Mouse (Mus musculus): ENCODE data around the gene Mga.

Gene Mga

GRCm38 (mm10) chr2:119987441-119987840 lies 90.4 kb downstream of the Mga start:
- DNase-seq (ENCODE audit: low read depth, low spot score): no peak

- DNase-seq (ENCODE audit: low read depth, low spot score): no peak
Measured at GRCm38 (mm10) chr2:119988952-119989351, 91.9 kb downstream of the Mga start.

- DNase-seq (ENCODE audit: low read depth, low spot score): no peak
Measured at GRCm38 (mm10) chr2:119990881-119991280, 93.9 kb downstream of the Mga start.

DNA sequence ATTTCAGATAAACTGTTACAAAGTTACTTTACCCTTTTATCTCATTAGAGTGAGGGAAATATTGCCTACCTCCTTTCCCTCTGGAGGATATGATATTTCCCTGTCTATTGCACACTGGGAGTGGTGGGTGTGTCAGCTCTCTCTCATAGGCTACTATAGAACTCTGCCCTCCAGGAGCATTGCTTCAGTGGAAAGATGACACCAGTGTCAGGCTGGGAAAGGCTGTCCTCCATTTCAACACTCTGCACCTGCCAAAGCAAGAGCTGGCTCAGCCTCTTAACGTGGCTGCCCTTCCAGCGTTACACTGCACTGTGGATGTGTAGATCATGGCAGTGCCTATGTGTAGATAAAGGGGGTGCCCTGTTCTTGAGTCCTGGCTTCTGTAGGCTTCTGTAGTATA lies 95.3 kb downstream of the Mga start:
- no peak for DNase-seq (ENCODE audit: low read depth, low spot score)

- peak; percentile 23 for DNase-seq (ENCODE audit: low read depth, low spot score)
Measured at GRCm38 (mm10) chr2:119993515-119993914, 96.5 kb downstream of the Mga start.

- no peak for DNase-seq (ENCODE audit: low read depth, low spot score)
Measured at GRCm38 (mm10) chr2:119994839-119995238, 97.8 kb downstream of the Mga start.

- no peak for DNase-seq (ENCODE audit: low read depth, low spot score)
Measured at GRCm38 (mm10) chr2:119995391-119996281, 98.6 kb downstream of the Mga start.

- DNase-seq (ENCODE audit: low read depth, low spot score): no peak
Measured at GRCm38 (mm10) chr2:119997354-119997753, 100.3 kb downstream of the Mga start.

DNA sequence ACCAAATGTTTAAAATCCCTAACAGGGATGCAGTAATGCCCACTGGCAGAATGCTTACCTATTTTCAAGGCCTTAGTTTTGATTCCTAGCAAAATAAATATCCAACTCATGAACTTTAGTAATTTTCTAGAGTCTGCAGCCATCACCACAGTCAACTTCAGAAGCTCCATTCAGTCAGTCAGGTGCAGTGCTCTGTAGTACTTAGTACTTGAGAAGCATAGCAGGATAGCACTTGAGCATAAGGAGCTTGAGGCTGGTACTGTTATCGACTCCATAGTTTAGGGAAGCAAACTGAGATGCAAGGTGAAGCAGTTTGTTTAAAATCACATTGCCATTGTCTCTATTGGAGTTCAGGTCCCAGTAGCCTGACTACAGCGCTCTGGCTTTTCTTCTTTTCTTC lies 102.7 kb downstream of the Mga start:
- DNase-seq (ENCODE audit: low read depth, low spot score): no peak

DNA sequence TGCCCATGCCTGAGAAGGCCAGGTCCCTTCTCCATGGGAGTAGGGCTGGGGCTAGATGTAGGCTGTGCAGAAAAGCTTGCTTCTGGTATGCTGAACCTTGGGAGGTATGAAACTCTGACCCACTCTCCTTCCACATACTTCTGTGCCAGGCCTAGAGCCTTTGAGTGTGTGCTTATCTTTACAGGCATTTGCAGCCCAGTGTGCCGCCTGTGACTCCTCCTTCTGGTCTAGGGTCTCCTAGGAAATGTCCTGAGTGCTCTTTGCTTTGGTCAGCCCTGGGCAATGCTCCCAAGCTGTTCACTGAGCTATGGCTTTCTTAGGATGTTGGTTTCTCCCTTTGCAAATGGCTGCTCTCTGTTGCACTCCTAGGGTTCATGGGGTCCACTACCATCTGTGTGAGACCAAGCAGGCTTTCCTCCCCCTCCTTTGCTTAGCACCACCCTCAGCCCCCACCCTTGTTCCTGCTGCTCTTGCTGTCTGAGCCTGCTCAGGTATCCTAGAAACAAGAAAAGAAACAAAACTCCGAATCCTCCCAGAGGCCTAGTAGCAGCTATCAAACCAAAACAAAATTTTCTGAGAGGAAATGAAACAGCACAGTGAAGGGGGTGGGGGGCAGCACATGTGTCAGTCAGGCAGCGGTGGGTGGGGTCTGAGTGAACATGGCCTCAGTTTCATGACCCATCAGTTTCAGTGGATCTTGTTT lies 104.0 kb downstream of the Mga start:
- DNase-seq (ENCODE audit: low read depth, low spot score): no peak

DNA sequence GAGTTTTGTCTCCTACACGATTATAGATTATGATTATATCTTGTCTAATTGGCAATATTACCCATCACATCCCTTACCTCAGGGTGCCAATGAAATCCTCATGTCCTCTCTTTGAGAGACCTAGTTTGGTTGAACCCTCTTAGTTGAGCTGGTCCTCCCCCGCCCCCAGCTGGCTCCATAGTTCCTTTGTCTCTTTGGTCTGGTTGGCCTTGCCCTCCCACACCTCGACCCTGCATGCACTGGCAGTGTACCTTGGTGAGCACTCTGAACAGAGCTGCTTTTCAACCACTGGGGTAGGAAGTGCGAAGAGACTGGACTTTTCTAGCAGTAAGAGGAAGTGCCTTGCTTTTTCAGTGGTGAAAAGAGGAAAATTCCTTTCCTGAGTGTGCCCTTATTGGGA lies 104.9 kb downstream of the Mga start:
- DNase-seq (ENCODE audit: low read depth, low spot score): no peak

- DNase-seq (ENCODE audit: low read depth, low spot score): no peak
Measured at GRCm38 (mm10) chr2:120003970-120004369, 106.9 kb downstream of the Mga start.

GRCm38 (mm10) chr2:120006696-120007095 lies 109.7 kb downstream of the Mga start:
- no peak for DNase-seq (ENCODE audit: low read depth, low spot score)

DNA sequence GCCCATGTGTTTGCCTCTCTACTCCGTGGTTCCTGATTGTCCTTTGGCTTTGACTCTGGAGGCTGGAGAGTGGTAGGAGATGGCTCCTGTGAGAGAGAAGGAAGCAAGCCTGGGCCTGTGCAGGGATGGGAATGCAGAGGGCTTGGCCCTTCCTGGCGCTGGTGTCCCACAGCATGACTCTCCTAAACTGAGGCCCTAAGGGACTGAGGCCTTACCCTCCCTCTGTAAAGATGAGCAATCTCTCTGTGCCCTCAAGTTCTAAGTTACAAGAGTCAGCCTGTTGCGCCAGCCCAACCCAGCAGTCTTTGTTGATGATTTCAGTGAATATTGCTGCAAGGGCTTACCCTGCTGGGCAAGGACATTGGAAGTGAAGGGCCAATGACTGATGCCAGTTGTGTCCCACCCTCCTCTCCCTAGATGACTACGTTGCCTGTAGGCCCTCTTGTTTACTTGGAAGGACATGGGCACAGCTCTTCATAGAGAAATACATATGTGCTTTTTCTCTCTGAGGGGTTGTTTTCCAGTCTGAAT lies 110.7 kb downstream of the Mga start:
- DNase-seq (ENCODE audit: low read depth, low spot score): no peak

- DNase-seq (ENCODE audit: low read depth, low spot score): no peak
Measured at GRCm38 (mm10) chr2:120008672-120009071, 111.6 kb downstream of the Mga start.

- peak; percentile 68 for DNase-seq (ENCODE audit: low read depth, low spot score)
Measured at GRCm38 (mm10) chr2:120011462-120012200, 114.6 kb downstream of the Mga start.

DNA sequence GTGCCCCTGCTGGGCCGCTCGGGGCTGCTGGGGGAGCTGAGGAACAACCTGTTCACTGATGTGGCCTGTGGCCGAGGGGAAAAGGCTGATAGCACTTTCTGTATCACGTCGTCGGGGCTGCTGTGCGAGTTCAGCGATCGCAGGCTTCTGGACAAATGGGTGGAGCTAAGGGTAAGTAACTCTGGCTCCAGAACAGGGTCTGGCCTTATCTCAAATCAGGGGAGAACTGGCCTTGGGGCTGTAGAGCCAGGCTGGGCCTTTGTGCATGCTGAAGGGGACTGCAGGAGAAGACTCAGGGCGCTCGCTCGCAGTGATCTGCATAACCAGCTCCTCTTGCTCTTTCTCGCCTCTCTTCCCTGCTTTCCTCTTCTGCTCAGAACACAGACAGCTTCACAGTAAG lies 115.9 kb downstream of the Mga start:
- DNase-seq (ENCODE audit: low read depth, low spot score): no peak

DNA sequence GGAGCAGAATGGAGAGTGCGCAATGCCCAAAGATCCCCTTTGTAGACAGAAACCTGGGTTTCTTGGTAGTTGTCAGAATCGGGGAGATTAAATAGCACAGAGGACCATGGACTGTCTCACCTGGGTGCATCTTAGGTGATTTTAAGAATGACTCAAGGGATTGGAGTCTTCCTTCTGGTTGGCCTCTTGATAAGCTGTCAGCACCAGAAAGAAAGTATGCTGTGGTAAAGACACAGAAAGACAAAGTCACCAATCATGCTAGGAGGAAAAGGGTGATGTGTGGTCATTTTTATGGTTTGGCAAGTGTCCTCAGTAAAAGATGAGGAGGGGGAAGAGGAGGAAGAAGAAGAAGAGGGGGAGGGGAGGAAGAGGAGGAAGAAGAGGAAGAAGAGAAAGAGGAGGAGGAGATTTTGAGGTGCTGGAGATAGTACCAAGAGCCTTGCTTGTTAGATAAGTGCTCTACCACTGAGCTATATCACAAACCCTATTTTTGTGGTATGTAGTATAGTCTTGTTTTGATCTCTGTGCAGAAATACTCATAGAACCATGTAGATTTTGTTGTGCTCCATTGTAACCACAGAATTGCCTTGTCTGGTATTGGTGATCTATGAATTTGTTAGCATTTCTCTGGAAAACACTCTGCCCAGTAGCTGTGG lies 116.9 kb downstream of the Mga start:
- no peak for DNase-seq (ENCODE audit: low read depth, low spot score)

- DNase-seq (ENCODE audit: low read depth, low spot score): no peak
Measured at GRCm38 (mm10) chr2:120015882-120016281, 118.9 kb downstream of the Mga start.

- no peak for DNase-seq (ENCODE audit: low read depth, low spot score)
Measured at GRCm38 (mm10) chr2:120017599-120017998, 120.6 kb downstream of the Mga start.
